Mouse (Mus musculus) urinary bladder, postnatal 4 days (tissue): ENCODE results near the gene Parp14.
"Not testable (repeated sequence)": the region's sequence is repeated elsewhere in the genome, so short reads cannot be mapped to it uniquely, and the experiment has no call there.

Source experiments
- DNase-seq, 2 experiments: peaks; one replicate each; pipeline ENCODE4 v3.0.0; 2021 to 2022; ENCODE audit warnings: low spot score in 2 of 2

Parp14 gene

GRCm38 (mm10) chr16:35871048-35871851 lies at the start of gene Parp14:
Gene Parp14 (minus strand): TSS chr16:35871544.
- DNase-seq: peak in 1 of 2 experiments; percentile 25

GRCm38 (mm10) chr16:35918721-35919543 lies 47.6 kb upstream of the Parp14 start:
- DNase-seq: no peak

GRCm38 (mm10) chr16:35914301-35914700 lies 43.0 kb upstream of the Parp14 start:
- DNase-seq: no peak

GRCm38 (mm10) chr16:35913526-35913925 lies 42.2 kb upstream of the Parp14 start:
- DNase-seq: no peak

- no peak for DNase-seq
These were observed 40.1 kb upstream of the Parp14 start for GRCm38 (mm10) chr16:35911449-35911848.

GRCm38 (mm10) chr16:35907432-35908201 lies 36.3 kb upstream of the Parp14 start:
- DNase-seq: peak in 1 of 2 experiments; percentile 33

- no peak for DNase-seq
These were observed 35.5 kb upstream of the Parp14 start for GRCm38 (mm10) chr16:35906887-35907286.

- DNase-seq: peak in 1 of 2 experiments; percentile 12
These were observed 34.6 kb upstream of the Parp14 start for GRCm38 (mm10) chr16:35905819-35906485.

DNA sequence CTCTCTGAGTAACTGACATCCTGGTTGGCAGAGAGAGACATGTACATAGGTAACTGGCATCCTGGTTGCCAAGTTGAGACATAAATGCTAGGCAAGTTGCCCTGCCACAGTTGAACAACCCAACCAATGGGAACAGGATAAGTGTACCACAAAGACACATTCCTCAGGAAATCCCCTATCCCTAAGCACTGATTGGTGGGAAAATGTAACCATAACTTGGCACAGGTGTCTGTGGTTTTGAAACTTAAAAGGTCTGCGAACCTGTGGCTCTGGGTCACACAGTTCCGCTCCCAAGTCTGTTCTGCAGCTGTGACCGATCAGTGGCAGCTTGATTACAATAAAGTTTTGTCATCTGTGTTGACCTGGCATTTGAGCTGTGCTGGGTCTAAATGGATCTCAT lies 34.0 kb upstream of the Parp14 start:
- peak in 1 of 2 experiments; percentile 26 for DNase-seq

DNA sequence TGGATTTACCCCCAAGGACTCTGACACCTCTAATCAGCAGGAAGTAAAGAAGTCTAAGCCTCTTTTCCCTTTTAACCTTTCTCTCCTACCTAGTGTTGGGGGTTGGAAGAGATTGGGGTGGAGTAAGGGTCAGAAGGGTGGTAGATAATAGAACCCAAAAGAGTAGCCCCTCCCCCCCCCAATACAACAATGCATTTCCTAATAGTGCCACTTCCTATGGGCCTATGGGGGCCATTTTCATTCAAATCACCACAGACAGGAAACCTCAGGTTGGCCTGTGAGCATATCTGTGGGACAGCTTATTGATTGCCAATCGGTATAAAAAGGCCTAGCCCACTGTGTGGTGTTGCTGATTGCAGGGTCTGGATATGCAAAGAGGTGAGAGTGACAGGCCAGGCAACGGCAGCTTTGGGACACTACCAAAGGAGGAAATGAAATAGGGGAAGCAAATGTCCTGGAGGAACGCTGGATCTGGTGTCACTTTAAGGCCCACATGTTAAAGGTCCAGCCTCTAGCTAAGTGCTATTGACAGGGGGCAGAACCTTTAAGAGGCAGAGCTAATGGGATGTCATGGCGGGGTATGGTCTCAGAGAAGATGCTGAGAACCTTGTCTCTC lies 32.9 kb upstream of the Parp14 start:
- DNase-seq: no peak

- DNase-seq: no peak
These were observed 31.8 kb upstream of the Parp14 start for GRCm38 (mm10) chr16:35903014-35903640.

DNA sequence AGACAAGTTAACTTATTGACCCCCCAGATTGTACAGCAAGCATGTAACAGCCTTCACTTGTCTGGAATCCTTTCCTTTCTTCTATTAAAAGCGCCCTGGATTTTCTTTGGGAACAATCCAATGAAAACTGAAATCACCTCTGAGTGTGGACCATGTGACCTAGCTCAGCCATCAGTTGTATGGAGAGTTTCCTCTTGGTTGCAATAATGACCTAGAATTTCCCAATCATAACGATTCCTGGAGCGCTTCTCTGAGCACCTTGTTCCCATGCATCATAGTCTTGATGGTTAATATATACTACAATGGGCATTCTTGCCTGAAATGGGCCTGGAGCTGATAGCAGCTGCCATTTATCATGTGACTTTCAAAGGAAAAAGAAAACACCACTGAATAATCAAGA lies 29.2 kb upstream of the Parp14 start:
- DNase-seq: no peak

DNA sequence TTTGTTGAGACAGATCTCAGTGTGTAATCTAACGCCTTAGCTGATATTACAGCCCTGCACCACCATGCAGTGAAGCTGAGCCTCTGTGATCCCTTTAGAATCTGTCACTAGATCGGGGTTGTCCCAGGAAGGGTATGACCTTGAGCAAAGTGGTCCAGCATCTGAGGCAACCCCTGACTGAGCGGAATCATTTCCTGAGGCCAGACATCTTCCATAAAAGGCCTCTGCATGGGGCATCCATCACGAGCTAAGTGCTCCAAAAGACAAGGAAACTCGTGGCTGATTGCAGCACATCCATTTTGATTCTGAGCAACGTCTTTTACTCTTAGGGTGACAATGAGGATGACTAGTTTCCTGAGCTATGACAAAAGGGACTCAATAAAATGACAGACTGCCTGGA lies 23.7 kb upstream of the Parp14 start:
- DNase-seq: no peak

- not testable (repeated sequence) for DNase-seq
These were observed 20.3 kb upstream of the Parp14 start for GRCm38 (mm10) chr16:35891603-35892002.

DNA sequence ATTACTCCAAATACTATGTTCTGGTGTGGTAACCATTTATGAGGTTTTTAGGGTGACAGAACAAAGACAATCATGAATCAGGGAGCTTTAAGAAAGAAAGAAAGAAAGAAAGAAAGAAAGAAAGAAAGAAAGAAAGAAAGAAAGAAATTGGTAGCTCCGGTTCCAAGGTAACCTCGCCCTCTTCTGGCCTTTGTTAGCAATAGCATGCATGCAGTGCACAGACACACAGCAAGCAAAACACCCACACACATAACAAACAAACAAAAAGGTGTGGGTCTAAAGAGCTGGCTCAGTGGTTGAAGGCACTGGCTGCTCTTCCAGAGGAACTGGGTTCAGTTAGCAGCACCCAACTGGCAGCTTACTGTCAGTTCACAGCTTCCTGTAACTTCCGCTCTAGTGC lies 19.3 kb upstream of the Parp14 start:
- no peak for DNase-seq

DNA sequence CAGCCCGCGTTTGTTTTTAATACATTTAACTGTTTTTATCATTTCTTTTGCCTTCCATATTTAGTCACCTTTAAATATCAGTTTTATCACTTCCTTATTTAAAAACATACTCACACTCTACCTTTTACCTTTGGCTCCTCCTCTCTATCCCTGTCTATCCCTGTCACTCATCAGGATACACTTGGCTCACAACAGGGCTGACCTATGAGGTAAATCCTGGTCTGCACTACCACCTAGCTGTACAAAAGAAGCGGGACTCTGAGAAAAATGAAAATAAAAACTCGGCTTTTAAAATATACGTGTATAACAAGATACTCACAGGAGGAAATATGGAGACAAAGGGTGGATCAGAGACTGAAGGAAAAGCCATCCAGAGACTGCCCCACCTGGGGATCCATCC lies 17.6 kb upstream of the Parp14 start:
- DNase-seq: no peak

DNA sequence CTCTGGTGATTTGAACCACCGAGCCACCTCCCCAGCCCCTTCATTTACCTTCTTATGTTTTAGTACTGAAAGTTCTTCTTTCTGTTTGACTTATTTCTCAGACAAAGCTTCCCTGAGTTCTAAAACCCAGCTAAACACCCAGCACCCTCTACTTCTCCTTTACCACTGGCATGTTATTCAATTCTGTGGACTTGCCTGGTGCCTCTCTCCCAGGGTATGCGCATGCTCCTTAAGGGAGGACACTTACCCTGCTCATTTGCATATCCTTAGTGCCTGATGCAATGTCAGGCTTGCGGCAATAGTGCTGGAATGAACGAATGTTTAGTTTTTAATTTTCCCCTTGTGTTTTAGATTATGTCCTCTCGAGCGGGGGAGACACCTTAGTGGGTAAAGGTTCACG lies 16.8 kb upstream of the Parp14 start:
- DNase-seq: no peak

GRCm38 (mm10) chr16:35874416-35874815 lies 3.1 kb upstream of the Parp14 start:
- DNase-seq: no peak

DNA sequence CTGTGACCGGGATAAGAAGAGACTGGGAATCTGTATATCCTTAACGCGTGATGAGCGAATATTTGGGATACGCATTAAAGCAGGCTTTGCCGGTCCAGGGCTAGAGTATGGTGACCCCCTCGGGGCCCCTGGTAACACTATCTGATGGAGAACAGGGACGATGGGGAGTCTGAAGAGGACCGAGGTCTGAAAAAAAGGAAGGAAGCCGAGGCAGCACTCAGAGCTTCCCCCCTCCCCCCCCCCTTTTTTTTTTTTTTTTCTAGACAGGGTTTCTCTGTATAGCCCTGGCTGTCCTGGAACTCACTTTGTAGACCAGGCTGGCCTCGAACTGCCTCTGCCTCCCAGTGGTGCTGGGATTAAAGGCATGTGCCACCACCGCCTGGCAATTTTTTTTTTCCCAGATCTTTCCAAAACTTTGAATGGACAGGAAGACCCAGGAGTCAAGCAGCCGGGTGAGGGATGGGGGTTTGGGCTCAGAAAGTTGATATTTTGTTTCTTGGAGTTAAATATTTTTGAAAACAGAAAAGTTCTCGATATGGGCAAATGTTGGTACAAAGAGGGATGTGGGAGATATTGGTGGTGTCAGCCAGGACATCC lies 1.2 kb upstream of the Parp14 start:
- no peak for DNase-seq

GRCm38 (mm10) chr16:35871898-35872297 lies 554 bp upstream of the Parp14 start:
- DNase-seq: no peak
